Mouse (Mus musculus): ENCODE measurements around the gene Prrx1. TPM values are rescaled to one million over a fixed set of nuclear protein-coding genes. Genes with fewer than 3 reads are reported as not detected.

Gene Prrx1
- total and polyA plus RNA-seq, 3 experiments, result not detected

DNA sequence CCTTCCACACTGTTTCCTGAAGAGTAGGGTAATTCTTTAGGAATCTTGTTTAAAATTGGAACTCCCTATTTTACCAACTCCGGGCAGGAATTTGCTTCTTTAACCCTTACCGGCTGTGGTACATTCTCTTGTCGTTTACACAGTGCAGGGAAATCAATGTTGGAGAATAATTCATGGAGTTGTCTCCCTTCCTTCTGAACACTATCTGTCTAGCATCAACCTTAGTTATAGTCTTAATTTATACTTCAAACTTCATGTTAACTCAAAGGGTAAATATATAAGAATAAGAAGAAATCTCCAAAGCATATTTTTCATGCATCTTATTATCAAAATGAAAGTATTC is 25.7 kb upstream of the Prrx1 start:
- H3K4me1 ChIP-seq (ENCODE audit: control insufficient read depth in 1 of 2, insufficient read depth in 2 of 2, low read length in 2 of 2), result peaks cover 0 to 2% of the 10 kb centered on the region in 2 experiments; a peak in 1 of 4 replicates
- H3K9ac ChIP-seq (ENCODE audit: control insufficient read depth, low read depth, low read length, poor library complexity, severe bottlenecking), result no peak overlapping the region
- no peak overlapping the region for H3K4me3 ChIP-seq (ENCODE audit: control insufficient read depth in 1 of 2, insufficient read depth in 1 of 2, low read depth in 2 of 2, low read length in 2 of 2)
- no peaks in the 10 kb centered on the region for H3K9me3 ChIP-seq (replicated peaks; ENCODE audit: insufficient read depth, low read length)
- TF ChIP-seq CTCF (IDR thresholded peaks at IDR 0.05 in 2 of 3, conservative IDR thresholded peaks at IDR 0.05 in 1 of 3; ENCODE audit: control insufficient read depth in 1 of 3, insufficient read depth in 1 of 3, low read depth in 2 of 3, low read length in 3 of 3, poor library complexity in 1 of 3, severe bottlenecking in 1 of 3), result no peak
- TF ChIP-seq USF2 (IDR thresholded peaks at IDR 0.05; ENCODE audit: borderline replicate concordance in 1 of 2, insufficient read depth in 1 of 2, low read depth in 1 of 2, low read length in 2 of 2), result no peak
- TF ChIP-seq ELF1 (IDR thresholded peaks at IDR 0.05; ENCODE audit: low read depth, low read length), result no peak
- TF ChIP-seq MYB (IDR thresholded peaks at IDR 0.05; ENCODE audit: low read depth, low read length), result no peak
- TF ChIP-seq POLR2AphosphoS2 (IDR thresholded peaks at IDR 0.05; ENCODE audit: low read length), result no peak
- no peak for TF ChIP-seq EP300 (IDR thresholded peaks at IDR 0.05; ENCODE audit: low read depth in 1 of 2, low read length in 2 of 2)
- no peak for TF ChIP-seq ZC3H11A (IDR thresholded peaks at IDR 0.05; ENCODE audit: low read depth, low read length)
- TF ChIP-seq ZNF384 (IDR thresholded peaks at IDR 0.05; ENCODE audit: low read depth, low read length), result no peak
- TF ChIP-seq KAT2A (conservative IDR thresholded peaks at IDR 0.05; ENCODE audit: low read depth, low read length), result no peak
- TF ChIP-seq BHLHE40 (IDR thresholded peaks at IDR 0.05; ENCODE audit: borderline replicate concordance, low read depth, low read length), result no peak
- TF ChIP-seq ZMIZ1 (IDR thresholded peaks at IDR 0.05; ENCODE audit: low read depth, low read length), result no peak
- no peak for TF ChIP-seq POLR2AphosphoS5 (IDR thresholded peaks at IDR 0.05; ENCODE audit: borderline replicate concordance, low read depth, low read length)
- no peak for TF ChIP-seq SIN3A (IDR thresholded peaks at IDR 0.05; ENCODE audit: low read length)
- TF ChIP-seq CHD2 (IDR thresholded peaks at IDR 0.05; ENCODE audit: low read length), result no peak
- no peak for TF ChIP-seq CHD1 (IDR thresholded peaks at IDR 0.05; ENCODE audit: low read depth, low read length)
- no peak for DNase-seq (ENCODE audit: low read depth, low spot score)
- H3K79me2 ChIP-seq (ENCODE audit: control insufficient read depth, insufficient read depth, low read length, poor library complexity), result no peaks in the 10 kb centered on the region
- no peaks in the 10 kb centered on the region for H3K27me3 ChIP-seq (ENCODE audit: control insufficient read depth in 1 of 2, insufficient read depth in 2 of 2, low read length in 2 of 2)
- H3K36me3 ChIP-seq (ENCODE audit: control insufficient read depth in 1 of 2, insufficient read depth in 2 of 2, low read length in 2 of 2), result peaks cover 0 to 5% of the 10 kb centered on the region in 2 experiments; a peak in 1 of 4 replicates
- H3K27ac ChIP-seq (ENCODE audit: control insufficient read depth, low read depth, low read length), result no peak overlapping the region

- no peaks in the 10 kb centered on the region for H3K9me3 ChIP-seq (replicated peaks; ENCODE audit: insufficient read depth, low read length)
- no peak overlapping the region for H3K4me3 ChIP-seq (ENCODE audit: control insufficient read depth in 1 of 2, insufficient read depth in 1 of 2, low read depth in 2 of 2, low read length in 2 of 2)
- DNase-seq (ENCODE audit: low read depth, low spot score), result no peak
- no peak overlapping the region for H3K27ac ChIP-seq (ENCODE audit: control insufficient read depth, low read depth, low read length)
- H3K27me3 ChIP-seq (ENCODE audit: control insufficient read depth in 1 of 2, insufficient read depth in 2 of 2, low read length in 2 of 2), result no peaks in the 10 kb centered on the region
- H3K4me1 ChIP-seq (ENCODE audit: control insufficient read depth in 1 of 2, insufficient read depth in 2 of 2, low read length in 2 of 2), result peaks cover 0 to 2% of the 10 kb centered on the region in 2 experiments; a peak in 1 of 4 replicates
- H3K9ac ChIP-seq (ENCODE audit: control insufficient read depth, low read depth, low read length, poor library complexity, severe bottlenecking), result no peak overlapping the region
- peaks cover 0 to 5% of the 10 kb centered on the region in 2 experiments; a peak in 1 of 4 replicates for H3K36me3 ChIP-seq (ENCODE audit: control insufficient read depth in 1 of 2, insufficient read depth in 2 of 2, low read length in 2 of 2)
- TF ChIP-seq ZKSCAN1 (IDR thresholded peaks at IDR 0.05; ENCODE audit: low read depth, low read length), result no peak
- no peak for TF ChIP-seq TCF12 (IDR thresholded peaks at IDR 0.05; ENCODE audit: low read depth, low read length)
- TF ChIP-seq NELFE (IDR thresholded peaks at IDR 0.05; ENCODE audit: low read depth, low read length), result no peak
- TF ChIP-seq CTCF (IDR thresholded peaks at IDR 0.05 in 2 of 3, conservative IDR thresholded peaks at IDR 0.05 in 1 of 3; ENCODE audit: control insufficient read depth in 1 of 3, insufficient read depth in 1 of 3, low read depth in 2 of 3, low read length in 3 of 3, poor library complexity in 1 of 3, severe bottlenecking in 1 of 3), result no peak
- no peaks in the 10 kb centered on the region for H3K79me2 ChIP-seq (ENCODE audit: control insufficient read depth, insufficient read depth, low read length, poor library complexity)
These were observed 25.2 kb upstream of the Prrx1 start for GRCm38 (mm10) chr1:163338525-163339218.
